Mouse (Mus musculus) bone marrow, adult 2 months (tissue): ENCODE results near the gene Degs1.

Experiments
- CTCF ChIP-seq: fragments of 200-500 bp; IDR thresholded peaks from 2 replicates; pipeline ENCODE4 v1.5.1; 2011; ENCODE audit warnings: low read length, control low read depth; ENCODE audit not compliant: control insufficient read depth, insufficient read depth
- POLR2A ChIP-seq: fragments of 200-500 bp; IDR thresholded peaks from 2 replicates; pipeline ENCODE4 v1.6.1; 2011; ENCODE audit warnings: low read depth, mild to moderate bottlenecking, control low read depth, low read length, borderline replicate concordance; ENCODE audit not compliant: control insufficient read depth

DNA sequence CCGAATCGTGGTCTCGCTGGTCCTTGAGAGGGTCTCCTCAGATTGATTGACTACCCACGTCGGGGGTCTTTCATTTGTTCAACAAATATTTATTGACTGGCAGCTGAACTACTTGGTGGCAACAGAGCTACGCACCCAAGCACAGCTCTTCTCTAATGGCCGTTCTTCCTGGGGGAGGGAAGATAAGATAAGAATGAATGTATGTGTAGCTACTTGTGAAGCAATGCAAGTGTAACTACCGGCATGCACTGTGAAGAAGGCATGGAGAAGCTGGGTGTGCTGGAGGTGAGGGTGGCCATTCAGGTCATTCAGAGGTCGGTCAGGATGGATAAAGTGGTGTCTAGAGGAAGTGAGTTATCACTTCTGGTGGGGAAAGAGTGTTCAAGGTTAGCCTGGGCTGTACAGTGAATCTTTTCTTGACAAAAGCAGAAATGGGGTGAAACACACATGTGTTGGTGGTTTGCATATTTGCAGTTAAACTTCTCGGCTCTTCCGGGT is 16.5 kb downstream of the Degs1 start:
- TF ChIP-seq CTCF (no peak), POLR2A (no peak)
